Mouse (Mus musculus): Measurements from ENCODE around the gene Togaram2.

DNA sequence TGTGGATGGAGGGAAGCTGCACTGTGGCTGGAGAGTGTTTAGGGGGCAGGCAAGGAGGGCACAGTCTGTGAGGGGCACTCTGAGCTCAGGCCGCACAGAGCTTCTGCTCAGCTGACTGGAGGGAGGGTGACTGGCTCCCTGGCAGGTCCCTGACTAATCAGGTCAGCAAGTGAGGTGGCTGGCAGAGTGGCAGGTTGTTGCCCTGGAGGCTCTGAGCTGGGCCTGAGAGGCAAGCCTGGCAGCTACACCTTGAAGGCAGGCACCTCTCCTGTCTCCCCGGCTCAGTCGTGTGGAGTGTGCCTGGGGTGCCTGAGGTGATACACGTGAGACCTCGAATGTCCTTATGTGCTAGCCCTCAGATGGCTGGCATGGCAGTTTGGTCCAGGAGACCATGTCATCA lies 23.3 kb downstream of the Togaram2 start:
- TF ChIP-seq CTCF (conservative IDR thresholded peaks at IDR 0.05; ENCODE audit: insufficient read depth, insufficient read length, low read depth, low read length): no peak
- TF ChIP-seq POLR2A (IDR thresholded peaks at IDR 0.05; ENCODE audit: low read depth, low read length): no peak
